Mouse (Mus musculus) monocyte, adult 2 months (primary cell): ENCODE results near the gene Ldlr.
A peak's percentile ranks its signal among the peaks of the same experiment; 100 is the strongest.
"Not testable (repeated sequence)": the region's sequence is repeated elsewhere in the genome, so short reads cannot be mapped to it uniquely, and the experiment has no call there.

Source experiments
- DNase-seq, 2 experiments: peaks; one replicate each; pipeline ENCODE4 v3.0.0; 2022; ENCODE audit warnings: low spot score in 2 of 2, low read depth in 1 of 2

Ldlr gene

DNA sequence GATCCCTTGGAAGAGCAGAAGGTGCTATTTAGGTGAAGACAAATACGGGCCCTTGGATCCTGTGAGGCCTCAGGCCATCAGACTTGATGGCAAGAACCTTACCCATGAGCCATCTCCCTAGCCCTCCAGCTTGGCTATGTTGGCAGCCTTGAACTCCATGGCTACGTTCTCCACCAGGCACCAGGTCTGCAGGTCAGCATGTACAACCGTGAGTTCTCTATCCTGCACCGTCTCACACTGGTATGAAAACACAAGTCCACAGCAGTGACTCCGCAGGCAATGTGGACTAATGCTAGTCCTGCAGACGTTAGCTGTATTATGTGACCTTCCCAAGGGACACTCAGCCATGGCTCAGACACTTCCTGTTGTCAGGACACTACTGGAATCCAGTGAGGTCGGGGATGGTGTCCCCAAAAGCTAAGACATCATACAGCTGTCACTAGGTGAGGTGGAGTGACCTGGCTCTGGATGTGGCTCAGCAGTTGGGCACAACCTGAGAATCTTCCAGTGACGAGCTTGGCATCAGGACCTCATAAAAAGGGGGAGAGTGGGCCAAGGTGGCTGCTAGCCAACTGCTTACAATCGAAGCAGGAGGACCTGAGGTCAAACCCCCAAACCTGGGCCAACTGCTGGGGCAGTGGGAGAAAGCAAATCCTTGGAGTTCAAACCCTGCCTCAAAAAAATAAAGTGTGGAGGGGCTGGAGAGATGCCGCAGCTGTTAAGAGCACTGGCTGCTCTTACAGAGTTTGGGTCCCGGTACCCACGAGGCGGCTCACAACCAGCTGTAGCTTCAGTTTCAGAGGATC, 31.4 kb downstream of the Ldlr start:
- no peak for DNase-seq

- no peak for DNase-seq
Observed at GRCm38 (mm10) chr9:21758576-21759529, 35.6 kb downstream of the Ldlr start.

DNA sequence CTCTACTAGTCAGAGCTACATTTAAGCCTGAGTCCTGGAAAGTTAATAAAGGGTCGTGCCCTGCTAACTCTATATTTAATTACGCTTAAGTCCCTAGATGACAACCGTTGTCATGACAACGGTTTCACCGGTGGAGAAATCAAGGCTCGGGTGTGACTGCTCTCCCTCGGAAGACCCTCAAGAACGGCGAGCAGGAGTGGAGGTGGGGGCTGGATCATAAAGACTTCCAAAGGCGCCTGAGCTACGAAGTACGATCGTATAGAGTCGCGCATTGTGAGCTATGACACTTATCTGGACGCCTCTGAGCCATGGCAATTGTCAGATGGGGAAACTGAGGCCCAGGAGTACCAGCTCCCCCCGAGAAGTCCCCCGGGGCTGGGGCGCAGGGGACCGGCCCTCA, 36.4 kb downstream of the Ldlr start:
- DNase-seq = no peak

DNA sequence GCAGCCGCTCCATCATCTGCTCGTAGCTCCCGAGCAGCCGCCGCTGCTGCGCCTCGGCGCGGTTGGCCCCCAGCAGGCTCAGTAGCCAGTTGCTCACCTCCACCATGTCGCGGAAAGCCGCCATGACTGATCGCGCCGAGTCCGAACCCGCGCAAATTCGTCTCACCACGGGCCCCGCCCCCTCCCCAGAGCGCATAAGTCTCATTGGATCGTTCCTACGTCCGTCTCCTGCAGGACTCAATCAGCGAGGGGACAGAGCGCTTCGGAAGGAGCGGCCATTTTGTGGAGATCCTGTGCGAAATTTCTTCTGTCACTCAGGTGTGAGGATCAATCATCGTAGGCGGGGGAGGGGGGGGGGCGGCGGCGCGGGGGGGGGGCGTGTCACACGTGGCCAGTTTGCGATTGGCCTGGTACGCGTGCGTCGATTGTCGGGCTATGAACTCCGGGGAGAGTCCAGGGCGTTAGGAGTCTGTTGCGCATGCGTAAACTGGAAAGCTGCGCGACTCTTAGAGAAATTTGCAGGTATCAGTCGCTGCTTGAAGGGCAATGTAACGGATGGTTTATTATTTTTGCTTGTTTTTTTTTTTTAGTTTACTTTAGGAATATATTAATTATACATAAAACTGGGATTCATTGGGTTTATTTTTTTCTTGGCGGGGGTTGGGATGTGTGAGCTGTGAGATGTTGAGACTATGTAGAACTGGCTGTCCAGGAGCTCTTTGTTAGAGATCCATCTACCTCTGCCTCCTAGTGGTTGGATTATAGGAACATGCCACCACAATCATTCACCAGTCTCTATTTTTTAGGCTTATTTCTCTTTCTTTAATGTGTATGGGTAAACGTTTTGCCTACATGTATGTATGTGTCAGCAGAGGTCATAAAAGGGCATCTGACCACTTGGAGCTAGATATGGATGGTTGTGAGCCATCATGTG, 37.1 kb downstream of the Ldlr start, which contains the start of gene Spc24:
TSS of gene Spc24 (minus strand) at position 149 of the 934 bp plus-strand sequence.
- peak; percentile 85 to 89 for DNase-seq

- no peak for DNase-seq
Observed at GRCm38 (mm10) chr9:21762135-21762534, 38.9 kb downstream of the Ldlr start.

- no peak for DNase-seq
Observed at GRCm38 (mm10) chr9:21764084-21764999, 41.1 kb downstream of the Ldlr start.

- no peak for DNase-seq
Observed at GRCm38 (mm10) chr9:21767896-21768295, 44.6 kb downstream of the Ldlr start.

GRCm38 (mm10) chr9:21768511-21769411, 45.5 kb downstream of the Ldlr start:
- no peak for DNase-seq

- no peak for DNase-seq
Observed at GRCm38 (mm10) chr9:21769558-21770183, 46.4 kb downstream of the Ldlr start.

DNA sequence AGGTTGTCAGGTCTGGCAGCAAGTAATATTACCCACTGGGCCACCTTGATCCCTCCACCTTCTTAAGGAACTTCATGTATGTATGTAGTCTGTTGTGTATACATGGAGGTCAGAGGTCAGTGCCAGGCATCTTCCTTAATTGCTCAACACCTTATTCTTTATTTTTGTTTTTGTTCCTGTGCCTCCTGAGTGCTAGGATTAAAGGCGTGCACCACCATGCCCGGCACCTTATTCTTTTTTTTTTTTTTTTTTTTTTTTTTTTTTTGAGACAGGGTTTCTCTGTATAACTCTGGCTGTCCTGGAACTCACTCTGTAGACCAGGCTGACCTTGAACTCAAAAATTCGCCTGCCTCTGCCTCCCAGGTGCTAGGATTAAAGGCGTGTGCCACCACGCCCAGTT, 50.1 kb downstream of the Ldlr start:
- not testable (repeated sequence) for DNase-seq

GRCm38 (mm10) chr9:21774353-21774752, 51.1 kb downstream of the Ldlr start:
- DNase-seq = no peak

- DNase-seq = no peak
Observed at GRCm38 (mm10) chr9:21777726-21778125, 54.4 kb downstream of the Ldlr start.

GRCm38 (mm10) chr9:21781657-21782468, 58.6 kb downstream of the Ldlr start:
- DNase-seq = no peak

DNA sequence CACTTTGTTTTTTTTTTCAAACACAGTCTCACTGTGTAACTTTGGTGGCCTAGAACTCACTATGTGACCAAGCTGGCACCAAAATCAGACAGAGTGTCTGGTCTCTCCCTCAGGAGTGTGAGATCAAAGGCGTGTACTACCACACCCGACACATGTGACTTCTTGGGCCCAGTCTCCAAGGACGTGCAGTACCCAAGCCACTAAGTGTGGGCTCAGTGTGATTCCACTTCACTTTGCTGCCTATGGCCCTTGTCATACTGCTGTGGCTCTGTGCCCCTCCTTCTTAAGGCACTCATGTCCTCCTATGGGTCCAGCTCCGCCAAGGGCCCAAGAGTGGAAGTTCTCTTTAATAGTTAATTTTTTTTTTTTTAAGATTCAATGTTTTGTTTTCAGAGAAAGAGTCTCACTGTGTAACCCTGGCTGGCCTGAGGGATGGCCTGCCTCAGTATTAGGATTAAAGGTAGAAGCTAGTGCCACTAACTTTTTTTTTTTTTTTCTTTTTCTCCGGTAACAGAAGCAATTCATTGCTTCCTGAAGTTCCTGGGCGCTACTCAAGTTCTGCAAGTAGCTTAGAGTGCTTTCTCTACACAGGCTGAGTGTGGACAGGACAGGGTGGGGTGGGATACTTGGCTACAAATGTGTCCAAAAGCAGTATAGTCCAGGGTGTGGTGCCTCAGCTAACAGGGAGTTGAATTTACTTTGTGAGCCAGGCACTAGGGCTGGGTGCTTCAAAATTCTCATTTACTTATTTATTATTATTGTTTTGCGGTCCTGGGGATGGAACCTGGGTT, 61.4 kb downstream of the Ldlr start:
- DNase-seq = no peak

DNA sequence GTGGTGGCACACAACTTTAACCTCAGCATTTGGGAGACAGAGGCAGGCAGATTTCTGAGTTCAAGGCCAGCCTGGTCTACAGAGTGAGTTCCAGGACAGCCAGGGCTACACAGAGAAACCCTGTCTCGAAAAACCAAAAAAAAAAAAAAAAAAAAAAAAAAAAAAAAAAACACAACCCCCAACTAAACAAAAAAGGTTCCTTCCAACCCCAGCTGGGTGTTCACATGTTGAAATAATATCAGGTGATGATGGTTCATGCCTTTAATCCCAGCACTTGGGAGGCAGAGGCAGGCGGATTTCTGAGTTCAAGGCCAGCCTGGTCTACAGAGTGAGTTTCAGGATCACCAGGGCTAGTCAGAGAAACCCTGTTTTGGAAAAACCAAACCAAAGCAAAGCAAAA, 63.0 kb downstream of the Ldlr start:
- DNase-seq = not testable (repeated sequence)

- DNase-seq = peak in 1 of 2 experiments; percentile 18
Observed at GRCm38 (mm10) chr9:21786906-21787305, 63.6 kb downstream of the Ldlr start.

DNA sequence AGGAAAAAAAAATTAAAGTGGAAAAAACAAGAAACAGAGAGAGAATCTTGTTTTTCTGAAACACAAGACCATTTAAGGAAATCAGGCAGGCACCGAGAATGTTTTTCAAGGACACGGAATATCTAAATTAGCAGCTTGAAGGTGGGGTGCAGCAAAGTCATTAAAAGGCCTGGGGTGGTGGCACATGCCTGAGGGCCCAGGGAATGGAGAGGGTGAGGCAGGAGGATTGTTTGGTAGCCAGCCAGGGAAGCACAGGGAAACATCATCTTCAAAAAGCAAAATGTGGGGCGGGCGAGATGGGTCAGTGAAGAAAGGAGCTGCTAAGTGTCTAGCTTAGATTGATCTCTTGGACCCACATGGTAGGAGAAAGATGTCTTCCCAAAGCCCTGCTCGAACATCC, 64.4 kb downstream of the Ldlr start:
- no peak for DNase-seq
